Mouse (Mus musculus): ENCODE data around the gene Olfr1086.
"Not testable (repeated sequence)": the region's sequence is repeated elsewhere in the genome, so short reads cannot be mapped to it uniquely, and the experiment has no call there.

Olfr1086 gene

GRCm38 (mm10) chr2:86679992-86680391 lies at the start of gene Olfr1086:
TSS of gene Olfr1086 (minus strand) at chr2:86680092.
- in situ Hi-C loops (cut with MboI; ENCODE audit: low pct_unique_long_range_greater_than_20kb in 1 of 2, low sequenced_read_pairs in 2 of 2, unreplicated experiment in 1 of 2), result no loop called here

GRCm38 (mm10) chr2:86698295-86698694 lies 18.4 kb upstream of the Olfr1086 start, which contains the start of gene Olfr1087:
TSS of gene Olfr1087 (minus strand) at chr2:86698395.
- in situ Hi-C loops (cut with MboI; ENCODE audit: low pct_unique_long_range_greater_than_20kb in 1 of 2, low sequenced_read_pairs in 2 of 2, unreplicated experiment in 1 of 2), result no loop called here

GRCm38 (mm10) chr2:86661919-86662318 lies 18.0 kb downstream of the Olfr1086 start, which contains the start of gene Olfr1085:
TSS of gene Olfr1085 (minus strand) at chr2:86662019.
- in situ Hi-C loops (cut with MboI; ENCODE audit: low pct_unique_long_range_greater_than_20kb in 1 of 2, low sequenced_read_pairs in 2 of 2, unreplicated experiment in 1 of 2), result no loop called here

GRCm38 (mm10) chr2:86639625-86640024 lies 40.3 kb downstream of the Olfr1086 start, which contains the start of gene Olfr1084:
TSS of gene Olfr1084 (minus strand) at chr2:86639725.
- in situ Hi-C loops (cut with MboI; ENCODE audit: low pct_unique_long_range_greater_than_20kb in 1 of 2, low sequenced_read_pairs in 2 of 2, unreplicated experiment in 1 of 2), result not testable (repeated sequence)

Data from mouse embryonic stem cell (cell line).